Mouse (Mus musculus) 3134 (cell line): ENCODE data around the gene Zc3h18.

ENCODE experiments used
- DNase-seq: peaks from one replicate; pipeline ENCODE4 v3.0.0-alpha.2; 2011; ENCODE audit warnings: low spot score; ENCODE audit not compliant: insufficient read length; ENCODE audit errors: extremely low read depth

The Zc3h18 gene

GRCm38 (mm10) chr8:122383039-122383438 is 6.6 kb downstream of the Zc3h18 start:
- no peak for DNase-seq

DNA sequence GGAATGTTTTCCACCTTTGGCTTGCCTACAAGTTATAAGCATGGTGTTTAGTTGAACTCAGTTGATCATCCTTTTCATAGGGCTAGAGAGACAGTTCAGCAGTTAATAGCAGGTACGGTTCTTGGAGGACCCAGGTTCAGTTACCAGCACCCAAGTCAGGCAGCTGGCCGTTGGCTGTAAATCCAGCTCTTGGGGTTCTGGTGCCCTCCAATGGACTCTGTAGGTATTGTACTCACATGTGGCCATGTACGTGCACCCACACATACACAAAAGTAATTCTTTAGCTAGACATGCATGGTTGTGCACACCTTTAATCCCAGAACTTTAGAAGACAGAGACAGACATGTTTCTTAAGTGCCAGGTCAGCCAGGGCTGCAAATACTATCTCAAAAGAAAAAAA is 12.9 kb downstream of the Zc3h18 start:
- no peak for DNase-seq

DNA sequence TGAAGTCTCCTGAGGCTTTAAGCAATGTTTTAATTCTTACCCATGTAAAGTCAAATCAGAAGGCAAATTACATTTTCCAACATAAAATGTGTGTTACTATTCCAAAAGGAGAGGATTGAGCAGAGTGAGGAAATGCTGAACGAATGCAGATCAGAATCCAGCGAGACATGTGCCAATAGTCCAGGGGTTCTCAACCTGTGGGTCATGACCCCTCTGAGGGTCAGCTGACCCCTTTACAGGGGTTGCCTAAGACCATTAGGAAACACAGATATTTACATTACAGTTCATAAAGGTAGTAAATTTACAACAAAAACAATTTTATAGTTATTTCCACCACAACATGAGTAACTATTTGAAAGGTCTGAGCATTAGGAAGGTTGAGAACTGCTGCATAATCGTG is 14.3 kb downstream of the Zc3h18 start:
- no peak for DNase-seq

DNA sequence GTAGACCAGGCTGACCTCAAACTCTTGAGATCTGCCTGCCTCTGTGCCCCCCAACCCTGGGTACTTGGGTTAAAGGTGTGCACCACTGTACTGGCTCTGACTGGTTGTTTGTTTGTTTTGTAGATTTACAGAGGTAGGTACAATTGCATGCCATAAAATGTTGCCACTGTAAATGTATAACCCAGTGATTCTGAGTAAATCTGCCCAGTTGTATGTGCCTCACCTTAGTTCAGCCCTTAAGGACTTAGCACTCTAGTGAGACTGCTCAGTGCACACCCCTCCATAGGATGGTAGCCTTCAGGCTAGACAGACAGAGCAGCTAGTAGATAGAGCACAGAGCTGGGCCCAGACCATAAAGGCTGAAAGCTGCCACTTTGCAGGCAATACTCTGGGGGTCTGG is 17.3 kb downstream of the Zc3h18 start:
- DNase-seq: no peak

- no peak for DNase-seq
These were observed 18.9 kb downstream of the Zc3h18 start for GRCm38 (mm10) chr8:122395291-122395690.

DNA sequence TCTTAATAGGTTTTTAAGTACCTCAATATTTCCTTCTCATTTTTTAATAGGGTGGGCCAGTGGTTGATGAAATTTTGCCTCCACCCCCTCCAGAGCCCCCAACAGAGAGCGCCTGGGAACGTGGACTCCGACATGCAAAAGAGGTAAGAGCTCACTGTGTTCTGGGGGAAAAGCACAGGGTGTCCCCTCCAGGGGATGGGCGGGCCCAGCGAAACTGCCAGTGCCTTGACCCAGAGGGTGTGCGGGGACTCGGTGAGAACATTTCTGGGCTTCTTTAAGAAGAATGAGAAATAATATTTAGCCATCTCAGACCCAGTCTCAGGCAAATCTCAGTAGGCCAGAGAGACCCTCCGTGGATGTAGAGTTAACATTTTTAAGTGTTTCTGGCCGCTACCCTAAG is 21.8 kb downstream of the Zc3h18 start:
- no peak for DNase-seq

- DNase-seq: no peak
These were observed 28.9 kb downstream of the Zc3h18 start for GRCm38 (mm10) chr8:122405146-122405805.

DNA sequence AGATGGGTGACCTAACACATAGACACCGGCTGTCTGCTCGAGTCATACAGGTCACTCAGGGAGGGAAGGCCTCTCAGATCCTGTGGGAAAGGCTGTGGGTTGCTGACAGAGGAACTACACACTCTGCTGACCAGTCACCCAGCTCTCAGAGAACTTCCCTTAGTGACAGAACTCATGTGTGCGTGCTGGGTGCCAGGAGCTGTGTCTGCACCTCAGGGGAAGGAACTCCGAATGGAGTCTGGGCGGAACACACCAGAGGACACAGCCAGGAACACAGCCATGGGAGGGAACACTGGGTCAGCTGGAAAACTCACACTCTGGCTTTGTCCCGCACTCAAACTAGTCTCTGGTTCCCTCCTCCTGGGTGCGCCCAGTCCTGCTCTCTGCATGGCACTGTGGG is 31.3 kb downstream of the Zc3h18 start:
- no peak for DNase-seq

- no peak for DNase-seq
These were observed 37.9 kb downstream of the Zc3h18 start for GRCm38 (mm10) chr8:122414311-122414710.

DNA sequence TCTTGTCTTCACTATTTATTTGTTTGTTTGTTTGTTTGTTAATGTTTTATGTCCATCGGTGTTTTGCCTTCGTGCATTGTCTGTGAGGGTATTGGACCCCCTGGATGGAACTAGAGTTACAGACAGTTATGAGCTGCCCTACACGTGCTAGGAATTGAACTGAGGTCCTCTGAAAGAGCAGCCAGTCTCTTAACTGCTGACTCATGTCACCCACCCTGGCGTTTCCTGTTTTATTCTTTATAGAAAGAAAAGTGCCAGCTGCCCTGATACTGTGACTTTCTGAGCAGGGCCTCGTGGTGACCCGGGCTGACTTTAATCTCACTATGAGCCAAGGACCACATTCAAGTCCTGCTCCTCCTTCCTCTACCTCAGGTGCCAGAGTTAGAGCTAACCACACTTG is 39.1 kb downstream of the Zc3h18 start:
- DNase-seq: no peak

- DNase-seq: no peak
These were observed 43.6 kb downstream of the Zc3h18 start for GRCm38 (mm10) chr8:122419881-122420555.

DNA sequence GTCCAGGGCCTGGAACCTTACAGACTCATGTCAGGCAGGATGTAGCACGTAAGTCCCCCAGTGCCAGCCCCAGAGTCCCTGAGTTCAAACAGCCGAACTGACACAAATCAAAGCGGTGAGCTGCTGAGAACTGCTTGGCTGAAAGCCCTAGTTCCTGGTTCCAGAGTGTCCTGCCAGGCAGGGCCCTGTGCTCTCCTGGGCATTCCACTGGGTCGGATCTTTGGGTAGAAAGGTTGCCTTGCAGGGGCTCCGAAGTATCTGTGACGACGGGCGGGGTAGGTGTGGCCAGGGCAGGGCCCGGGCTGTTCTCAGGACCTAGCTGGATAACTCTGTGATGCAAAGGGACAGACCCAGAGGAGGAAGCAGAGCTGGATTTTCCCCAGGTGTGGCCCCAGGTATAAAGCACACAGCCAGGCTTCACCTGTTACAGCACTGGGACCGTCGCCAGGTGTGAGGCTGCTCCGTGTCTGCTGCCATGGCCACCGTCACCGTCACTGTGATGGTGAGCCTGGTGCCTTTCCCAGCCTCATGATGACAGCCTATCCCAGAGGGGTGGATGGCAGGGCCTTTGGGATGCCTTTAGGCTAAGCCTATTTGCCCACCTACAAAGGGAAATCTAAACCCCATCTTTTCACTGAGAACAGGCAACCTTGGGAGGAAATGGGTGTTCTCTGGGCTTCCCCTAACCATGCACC is 45.1 kb downstream of the Zc3h18 start, which contains the start of gene Il17c:
Gene Il17c, plus strand, starts transcription at position 645 of the 695 bp plus-strand sequence.
- no peak for DNase-seq

DNA sequence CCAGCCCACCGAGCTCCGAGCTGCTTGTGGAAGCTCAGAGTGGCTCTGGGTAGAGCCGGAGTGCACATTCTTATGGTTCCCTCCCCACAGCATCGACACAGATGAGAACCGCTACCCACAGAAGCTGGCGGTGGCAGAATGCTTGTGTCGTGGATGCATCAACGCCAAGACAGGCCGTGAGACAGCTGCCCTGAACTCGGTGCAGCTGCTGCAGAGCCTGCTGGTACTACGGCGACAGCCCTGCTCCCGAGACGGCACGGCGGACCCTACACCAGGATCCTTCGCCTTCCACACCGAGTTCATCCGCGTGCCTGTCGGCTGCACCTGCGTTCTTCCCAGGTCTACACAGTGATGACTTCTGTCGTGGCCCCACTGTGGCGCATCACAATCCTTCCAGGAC is 46.8 kb downstream of the Zc3h18 start:
- DNase-seq: no peak

GRCm38 (mm10) chr8:122423659-122424058 is 47.2 kb downstream of the Zc3h18 start:
- no peak for DNase-seq

GRCm38 (mm10) chr8:122426145-122426544 is 49.7 kb downstream of the Zc3h18 start:
- no peak for DNase-seq

DNA sequence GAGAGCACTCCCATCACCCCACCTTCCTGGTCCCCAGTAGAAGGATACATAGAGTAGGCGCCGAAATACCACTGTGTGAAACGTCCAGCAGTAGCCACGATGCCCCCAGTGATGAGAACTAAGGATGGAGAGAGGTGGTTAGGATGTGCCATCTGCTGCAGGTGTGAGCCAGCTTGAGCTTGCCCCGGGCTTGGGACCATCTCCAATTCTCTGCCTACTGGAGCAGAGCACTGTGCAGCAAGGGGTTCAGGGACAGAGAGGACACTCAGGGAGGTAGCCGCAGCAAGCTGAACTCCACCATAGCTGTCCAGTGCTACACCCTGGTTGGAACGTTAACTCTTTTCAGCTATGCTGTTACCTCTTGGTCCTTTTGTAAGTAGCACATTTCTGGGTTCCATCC is 51.2 kb downstream of the Zc3h18 start:
- DNase-seq: no peak

GRCm38 (mm10) chr8:122428163-122428562 is 51.8 kb downstream of the Zc3h18 start:
- no peak for DNase-seq

- DNase-seq: no peak
These were observed 53.7 kb downstream of the Zc3h18 start for GRCm38 (mm10) chr8:122430058-122430636.

GRCm38 (mm10) chr8:122430646-122431045 is 54.2 kb downstream of the Zc3h18 start:
- no peak for DNase-seq

DNA sequence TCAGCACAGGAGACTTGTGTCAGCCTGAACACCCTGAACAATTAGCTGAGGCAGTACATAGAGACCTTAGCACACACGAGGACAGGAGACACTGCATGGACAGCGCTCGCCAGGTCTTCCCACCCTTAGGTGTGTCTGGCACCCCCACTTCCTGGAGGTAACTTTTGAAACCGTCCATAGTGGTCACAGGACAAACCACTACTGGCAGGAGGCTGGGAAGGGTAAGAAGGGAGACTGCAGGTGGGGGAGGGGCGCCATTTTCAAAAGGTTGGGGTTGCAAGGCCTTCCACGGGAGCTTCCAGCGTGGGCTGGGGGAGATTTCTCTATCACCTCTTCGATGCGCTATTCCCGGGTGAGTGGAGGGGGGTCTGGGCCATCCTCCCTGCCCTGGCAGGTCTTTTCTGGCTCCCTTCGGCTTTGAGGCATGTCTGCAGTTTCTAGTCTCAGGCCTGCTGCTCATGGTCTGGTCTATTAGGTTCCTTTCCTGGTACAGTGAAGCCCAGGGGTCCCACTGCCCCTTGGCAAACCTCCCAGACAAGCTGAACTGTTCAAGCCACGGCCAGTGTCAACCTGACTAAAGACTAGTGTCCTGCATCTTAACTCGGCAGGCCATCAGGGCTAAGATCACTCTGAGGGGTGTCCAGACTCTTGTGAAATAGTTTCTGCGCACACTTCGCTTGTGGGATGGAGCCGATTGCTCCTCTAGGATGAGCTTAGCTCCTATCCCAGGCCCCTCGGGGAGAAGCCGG is 55.5 kb downstream of the Zc3h18 start:
- DNase-seq: no peak
